Mouse (Mus musculus): ENCODE data around the gene Hist1h1d. TPM values are rescaled to one million over a fixed set of nuclear protein-coding genes. Genes with fewer than 3 reads are reported as not detected.

Gene Hist1h1d
- total and polyA plus RNA-seq, 2 experiments from 2014 or later, result 0.18 to 53.4 TPM

- DNase-seq (ENCODE audit: low spot score) (no peak), ATAC-seq (no peak)
- no peaks in the 10 kb centered on the region for H3K9me3 ChIP-seq (ENCODE audit: low read length)
- H3K27me3 ChIP-seq (ENCODE audit: insufficient read depth, low read length), result no peaks in the 10 kb centered on the region
- H3K27ac ChIP-seq, result no peak overlapping the region
- H3K9ac ChIP-seq (replicated peaks; ENCODE audit: low read length), result no peak overlapping the region
- H3K36me3 ChIP-seq (ENCODE audit: insufficient read depth, low read length), result no peaks in the 10 kb centered on the region
- no peaks in the 10 kb centered on the region for H3K4me1 ChIP-seq (ENCODE audit: insufficient read depth, low read length)
- no peak overlapping the region for H3K4me2 ChIP-seq (ENCODE audit: low read depth, low read length)
- WGBS, result 87% methylated on average over 1 of the region's 1 CpGs
- no peak for TF ChIP-seq CTCF (IDR thresholded peaks at IDR 0.05; ENCODE audit: low read depth)
- no peak overlapping the region for H3K4me3 ChIP-seq (ENCODE audit: low read length)
These were observed 39.5 kb upstream of the Hist1h1d start for GRCm38 (mm10) chr13:23513517-23513916.

GRCm38 (mm10) chr13:23515281-23515680 is 37.8 kb upstream of the Hist1h1d start:
- no peak overlapping the region for H3K9ac ChIP-seq (replicated peaks; ENCODE audit: low read length)
- ATAC-seq, result no peak
- no peaks in the 10 kb centered on the region for H3K9me3 ChIP-seq (ENCODE audit: low read length)
- 83% methylated on average over 5 of the region's 5 CpGs for WGBS
- no peak for TF ChIP-seq CTCF (IDR thresholded peaks at IDR 0.05; ENCODE audit: low read depth)
- H3K4me3 ChIP-seq (ENCODE audit: low read length), result no peak overlapping the region
- no peak overlapping the region for H3K27ac ChIP-seq
- no peak overlapping the region for H3K4me2 ChIP-seq (ENCODE audit: low read depth, low read length)
- H3K36me3 ChIP-seq (ENCODE audit: insufficient read depth, low read length), result no peaks in the 10 kb centered on the region
- H3K4me1 ChIP-seq (ENCODE audit: insufficient read depth, low read length), result no peaks in the 10 kb centered on the region
- DNase-seq (ENCODE audit: low spot score), result no peak
- no peaks in the 10 kb centered on the region for H3K27me3 ChIP-seq (ENCODE audit: insufficient read depth, low read length)

GRCm38 (mm10) chr13:23515826-23516620 is 37.0 kb upstream of the Hist1h1d start:
- Histone ChIP-seq H3K36me3 (ENCODE audit: insufficient read depth, low read length) (no peaks in the 10 kb centered on the region), H3K4me2 (ENCODE audit: low read depth, low read length) (peak overlapping the region; percentile 79), H3K4me1 (ENCODE audit: insufficient read depth, low read length) (no peaks in the 10 kb centered on the region), H3K27ac (no peak overlapping the region), H3K9ac (replicated peaks; ENCODE audit: low read length) (no peak overlapping the region; the same call in 1 of the 2 replicates), H3K27me3 (ENCODE audit: insufficient read depth, low read length) (no peaks in the 10 kb centered on the region), H3K9me3 (ENCODE audit: low read length) (no peaks in the 10 kb centered on the region), H3K4me3 (ENCODE audit: low read length) (peak overlapping the region; percentile 52)
- DNase-seq (ENCODE audit: low spot score) (no peak), ATAC-seq (no peak)
- TF ChIP-seq CTCF (IDR thresholded peaks at IDR 0.05; ENCODE audit: low read depth), result no peak
- WGBS, result 51% methylated on average over 15 of the region's 15 CpGs

- Histone ChIP-seq H3K27ac (no peak overlapping the region), H3K36me3 (ENCODE audit: insufficient read depth, low read length) (no peaks in the 10 kb centered on the region), H3K9ac (replicated peaks; ENCODE audit: low read length) (no peak overlapping the region), H3K4me2 (ENCODE audit: low read depth, low read length) (peak overlapping the region; percentile 79), H3K4me1 (ENCODE audit: insufficient read depth, low read length) (no peaks in the 10 kb centered on the region), H3K4me3 (ENCODE audit: low read length) (peak overlapping the region; percentile 52), H3K9me3 (ENCODE audit: low read length) (no peaks in the 10 kb centered on the region), H3K27me3 (ENCODE audit: insufficient read depth, low read length) (no peaks in the 10 kb centered on the region)
- ATAC-seq (peak; percentile 75; the same call in 1 of the 2 replicates), DNase-seq (ENCODE audit: low spot score) (peak; percentile 84)
- WGBS, result under 1% methylated on average over 19 of the region's 19 CpGs
- TF ChIP-seq CTCF (IDR thresholded peaks at IDR 0.05; ENCODE audit: low read depth), result no peak
These were observed 36.0 kb upstream of the Hist1h1d start for GRCm38 (mm10) chr13:23516822-23517602.

GRCm38 (mm10) chr13:23517603-23518294 is 35.3 kb upstream of the Hist1h1d start:
- H3K4me1 ChIP-seq (ENCODE audit: insufficient read depth, low read length), result no peaks in the 10 kb centered on the region
- ATAC-seq (peak; percentile 85), DNase-seq (ENCODE audit: low spot score) (peak; percentile 89)
- H3K27me3 ChIP-seq (ENCODE audit: insufficient read depth, low read length), result no peaks in the 10 kb centered on the region
- 0 out of 2 replicates have a peak overlapping the region, but pooled peaks have one; percentile 30 for H3K9ac ChIP-seq (replicated peaks; ENCODE audit: low read length)
- no peaks in the 10 kb centered on the region for H3K36me3 ChIP-seq (ENCODE audit: insufficient read depth, low read length)
- H3K4me3 ChIP-seq (ENCODE audit: low read length), result peak overlapping the region; percentile 52
- WGBS, result under 1% methylated on average over 27 of the region's 27 CpGs
- TF ChIP-seq CTCF (IDR thresholded peaks at IDR 0.05; ENCODE audit: low read depth), result no peak
- peak overlapping the region; percentile 79 for H3K4me2 ChIP-seq (ENCODE audit: low read depth, low read length)
- H3K9me3 ChIP-seq (ENCODE audit: low read length), result no peaks in the 10 kb centered on the region
- no peak overlapping the region for H3K27ac ChIP-seq

- H3K4me2 ChIP-seq (ENCODE audit: low read depth, low read length), result peak overlapping the region; percentile 79
- no peak for DNase-seq (ENCODE audit: low spot score)
- no peaks in the 10 kb centered on the region for H3K4me1 ChIP-seq (ENCODE audit: insufficient read depth, low read length)
- H3K9ac ChIP-seq (replicated peaks; ENCODE audit: low read length), result 0 out of 2 replicates have a peak overlapping the region, but pooled peaks have one; percentile 30
- WGBS, result under 1% methylated on average over 6 of the region's 6 CpGs
- no peaks in the 10 kb centered on the region for H3K9me3 ChIP-seq (ENCODE audit: low read length)
- H3K4me3 ChIP-seq (ENCODE audit: low read length), result peak overlapping the region; percentile 52
- no peaks in the 10 kb centered on the region for H3K27me3 ChIP-seq (ENCODE audit: insufficient read depth, low read length)
- H3K36me3 ChIP-seq (ENCODE audit: insufficient read depth, low read length), result no peaks in the 10 kb centered on the region
- H3K27ac ChIP-seq, result no peak overlapping the region
- no peak for TF ChIP-seq CTCF (IDR thresholded peaks at IDR 0.05; ENCODE audit: low read depth)
- ATAC-seq, result no peak
These were observed 34.8 kb upstream of the Hist1h1d start for GRCm38 (mm10) chr13:23518295-23518603.
